Mouse (Mus musculus): ENCODE results near the gene Ap3m1. TPM values are rescaled to one million over a fixed set of nuclear protein-coding genes. Genes with fewer than 3 reads are reported as not detected.

Ap3m1 gene
- total and polyA plus RNA-seq, 3 experiments: 26.6 to 69.4 (median 51.6) TPM

DNA sequence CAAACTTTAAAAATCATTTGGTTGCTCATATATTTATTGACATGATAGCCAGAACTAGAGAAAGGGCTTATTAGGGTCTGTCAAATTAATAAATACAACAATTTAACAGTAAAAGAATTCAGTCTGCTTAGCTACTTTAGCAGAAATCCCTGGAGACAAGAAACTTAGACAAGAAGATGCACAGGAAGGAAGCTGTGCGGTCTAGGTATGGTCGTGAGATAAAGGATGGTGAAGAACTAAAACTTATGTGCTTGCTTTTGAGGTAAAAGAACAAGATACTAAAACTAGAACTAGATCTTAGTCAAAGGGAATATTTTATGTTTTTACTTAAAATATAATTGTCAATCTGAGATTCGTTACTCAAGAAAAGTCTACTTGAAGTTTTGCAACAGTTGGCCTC is 17.5 kb downstream of the Ap3m1 start:
- TF ChIP-seq EP300 (IDR thresholded peaks at IDR 0.05; ENCODE audit: insufficient read depth, low read depth, low read length) (no peak), CTCF (IDR thresholded peaks at IDR 0.05) (no peak), POLR2A (IDR thresholded peaks at IDR 0.05; ENCODE audit: insufficient read depth, low read depth, low read length) (no peak)
- Histone ChIP-seq H3K4me1 (ENCODE audit: control insufficient read depth, insufficient read depth, low read length) (peaks cover 4% of the 10 kb centered on the region), H3K79me2 (replicated peaks; ENCODE audit: control insufficient read depth, insufficient read depth, low read length) (no peaks in the 10 kb centered on the region), H3K36me3 (ENCODE audit: control insufficient read depth, insufficient read depth, low read length) (peaks cover 38% of the 10 kb centered on the region), H3K9ac (ENCODE audit: low read depth, low read length) (no peak overlapping the region), H3K27ac (no peak overlapping the region), H3K4me3 (no peak overlapping the region), H3K27me3 (ENCODE audit: control insufficient read depth, insufficient read depth, low read length) (no peaks in the 10 kb centered on the region)
- intact Hi-C loops (cut with DNase I): no loop called here
- 64% methylated on average over 3 of the region's 3 CpGs for WGBS
- no peak for DNase-seq

DNA sequence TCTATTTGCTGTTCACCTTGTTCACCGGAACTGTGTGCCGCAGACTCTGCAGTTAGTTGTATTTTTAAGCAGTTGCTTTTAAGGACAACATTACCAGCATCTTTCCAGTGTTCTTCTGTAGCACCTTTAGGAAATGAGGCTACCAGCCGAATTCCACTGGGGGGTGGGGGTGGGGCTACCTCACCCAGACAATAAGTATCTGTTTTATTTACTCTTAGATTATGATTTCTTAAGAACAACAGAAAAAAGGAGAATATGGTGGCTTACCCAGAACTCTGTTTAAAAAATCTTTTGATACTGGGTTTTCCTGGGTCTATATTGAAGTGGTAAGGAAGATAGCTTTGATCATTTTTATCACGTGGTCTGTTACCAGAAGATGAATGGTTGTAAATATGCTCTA is 18.0 kb downstream of the Ap3m1 start:
- TF ChIP-seq EP300 (IDR thresholded peaks at IDR 0.05; ENCODE audit: insufficient read depth, low read depth, low read length) (no peak), CTCF (IDR thresholded peaks at IDR 0.05) (no peak), POLR2A (IDR thresholded peaks at IDR 0.05; ENCODE audit: insufficient read depth, low read depth, low read length) (no peak)
- H3K79me2 ChIP-seq (replicated peaks; ENCODE audit: control insufficient read depth, insufficient read depth, low read length): no peaks in the 10 kb centered on the region
- intact Hi-C loops (cut with DNase I): no loop called here
- H3K27ac ChIP-seq: no peak overlapping the region
- DNase-seq: no peak
- H3K36me3 ChIP-seq (ENCODE audit: control insufficient read depth, insufficient read depth, low read length): peaks cover 33% of the 10 kb centered on the region
- 71% methylated on average over 4 of the region's 4 CpGs for WGBS
- no peak overlapping the region for H3K4me3 ChIP-seq
- no peak overlapping the region for H3K9ac ChIP-seq (ENCODE audit: low read depth, low read length)
- H3K27me3 ChIP-seq (ENCODE audit: control insufficient read depth, insufficient read depth, low read length): no peaks in the 10 kb centered on the region
- peaks cover 4% of the 10 kb centered on the region for H3K4me1 ChIP-seq (ENCODE audit: control insufficient read depth, insufficient read depth, low read length)

DNA sequence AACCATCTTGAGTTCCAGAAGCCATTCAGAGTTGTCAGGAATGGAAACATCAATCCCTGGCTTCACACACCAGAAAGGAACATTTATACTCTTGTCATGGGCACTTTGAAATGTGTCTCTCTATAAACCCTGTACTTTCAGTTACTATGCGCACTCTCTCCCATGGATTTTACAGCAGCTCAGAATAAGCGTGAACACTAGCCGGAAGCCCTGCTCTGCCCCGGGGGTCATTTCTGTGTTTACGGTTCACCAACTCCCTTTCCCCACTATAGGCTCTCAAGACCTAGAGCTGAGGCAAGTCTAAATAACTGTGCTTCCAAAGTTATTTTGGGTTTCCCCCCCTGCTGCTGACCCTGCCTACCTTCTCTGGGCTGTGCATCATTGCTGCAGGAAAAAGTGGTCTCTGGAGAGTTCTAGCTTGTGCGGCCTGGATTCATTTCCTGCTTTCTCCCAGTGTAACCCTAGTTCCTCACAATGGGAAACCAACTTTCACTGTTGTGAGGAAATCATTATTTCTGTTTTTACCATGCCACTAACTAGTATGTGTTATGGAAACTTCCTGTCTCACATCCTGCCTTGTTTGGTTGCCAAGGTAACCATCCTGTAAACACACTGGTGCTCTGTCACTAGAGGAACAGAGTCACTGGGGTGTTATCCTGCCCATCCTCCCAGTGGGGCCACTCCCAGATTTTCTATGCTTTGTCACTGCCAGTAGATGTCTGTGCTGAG is 20.4 kb downstream of the Ap3m1 start:
- WGBS: 49% methylated on average over 6 of the region's 6 CpGs
- peak; percentile 47 to 80 for DNase-seq
- Histone ChIP-seq H3K9ac (ENCODE audit: low read depth, low read length) (no peak overlapping the region), H3K79me2 (replicated peaks; ENCODE audit: control insufficient read depth, insufficient read depth, low read length) (no peaks in the 10 kb centered on the region), H3K27ac (peak overlapping the region; percentile 80), H3K4me3 (no peak overlapping the region), H3K36me3 (ENCODE audit: control insufficient read depth, insufficient read depth, low read length) (peaks cover 38% of the 10 kb centered on the region), H3K4me1 (ENCODE audit: control insufficient read depth, insufficient read depth, low read length) (peaks cover 4% of the 10 kb centered on the region), H3K27me3 (ENCODE audit: control insufficient read depth, insufficient read depth, low read length) (no peaks in the 10 kb centered on the region)
- intact Hi-C loops (cut with DNase I): loop anchor here (2.0 kb wide), 1 partner anchor 15 kb away; no protein-coding TSS in a partner anchor
- TF ChIP-seq CTCF (IDR thresholded peaks at IDR 0.05): 0 out of 2 replicates have a peak, but pooled peaks have one; percentile 17
- TF ChIP-seq EP300 (IDR thresholded peaks at IDR 0.05; ENCODE audit: insufficient read depth, low read depth, low read length): no peak
- TF ChIP-seq POLR2A (IDR thresholded peaks at IDR 0.05; ENCODE audit: insufficient read depth, low read depth, low read length): no peak; the same call in 1 of the 2 replicates

DNA sequence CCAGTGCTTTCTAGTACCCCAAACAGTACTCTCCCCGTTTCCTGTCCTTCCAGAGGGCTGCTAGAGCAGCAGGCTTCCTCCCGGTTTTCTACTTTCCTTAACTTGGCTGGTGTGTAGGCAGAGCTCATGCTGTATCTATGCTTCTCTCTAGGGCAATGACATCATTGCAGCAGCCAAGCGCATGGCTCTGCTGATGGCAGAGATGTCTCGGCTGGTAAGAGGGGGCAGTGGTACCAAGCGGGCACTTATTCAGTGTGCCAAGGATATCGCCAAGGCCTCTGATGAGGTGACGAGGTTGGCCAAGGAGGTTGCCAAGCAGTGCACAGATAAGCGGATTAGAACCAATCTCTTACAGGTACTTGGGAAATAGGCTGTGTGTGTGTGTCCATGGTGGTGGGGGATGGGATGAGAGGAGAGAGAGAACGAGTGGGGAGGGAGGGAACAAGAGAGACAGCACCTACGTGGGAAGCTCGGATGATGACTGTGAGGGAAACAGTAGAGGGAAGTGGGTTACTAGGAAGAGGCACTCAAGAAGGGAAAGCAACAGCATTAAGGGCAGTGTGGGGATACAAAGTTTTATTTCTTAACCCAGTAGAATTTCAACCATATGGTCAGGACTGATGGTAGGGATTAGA is 23.2 kb downstream of the Ap3m1 start:
- H3K27ac ChIP-seq: no peak overlapping the region
- H3K79me2 ChIP-seq (replicated peaks; ENCODE audit: control insufficient read depth, insufficient read depth, low read length): no peaks in the 10 kb centered on the region
- intact Hi-C loops (cut with DNase I): loop anchor here (10.0 kb wide), 1 partner anchor 224 kb away; no protein-coding TSS in a partner anchor
- no peaks in the 10 kb centered on the region for H3K27me3 ChIP-seq (ENCODE audit: control insufficient read depth, insufficient read depth, low read length)
- H3K4me1 ChIP-seq (ENCODE audit: control insufficient read depth, insufficient read depth, low read length): peaks cover 4% of the 10 kb centered on the region
- no peak overlapping the region for H3K4me3 ChIP-seq
- peaks cover 40% of the 10 kb centered on the region for H3K36me3 ChIP-seq (ENCODE audit: control insufficient read depth, insufficient read depth, low read length)
- no peak for DNase-seq
- WGBS: 60% methylated on average over 11 of the region's 11 CpGs
- no peak overlapping the region for H3K9ac ChIP-seq (ENCODE audit: low read depth, low read length)
- TF ChIP-seq POLR2A (IDR thresholded peaks at IDR 0.05; ENCODE audit: insufficient read depth, low read depth, low read length): no peak

DNA sequence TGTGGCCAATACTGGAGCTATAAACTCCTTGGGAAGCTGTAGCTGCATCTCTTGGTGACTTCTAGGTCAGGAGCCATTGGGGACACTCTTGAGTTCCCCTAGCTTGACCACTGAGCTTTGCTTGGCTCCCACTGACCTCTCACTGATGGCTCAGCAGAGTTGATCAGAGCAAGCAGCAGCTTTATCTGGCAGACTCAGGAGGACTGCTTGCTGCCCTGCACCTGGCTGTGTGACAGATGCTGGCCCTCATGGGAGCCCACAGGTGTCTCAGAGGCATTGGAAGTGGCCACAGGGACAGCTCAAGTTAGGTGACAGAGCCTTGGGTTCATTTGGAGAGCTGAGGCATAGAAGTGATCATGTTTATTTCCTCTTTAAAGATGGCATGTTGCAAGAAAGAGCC is 24.8 kb downstream of the Ap3m1 start:
- Histone ChIP-seq H3K79me2 (replicated peaks; ENCODE audit: control insufficient read depth, insufficient read depth, low read length) (no peaks in the 10 kb centered on the region; the same call in 1 of the 2 replicates), H3K4me1 (ENCODE audit: control insufficient read depth, insufficient read depth, low read length) (peaks cover 3% of the 10 kb centered on the region), H3K9ac (ENCODE audit: low read depth, low read length) (no peak overlapping the region), H3K4me3 (no peak overlapping the region), H3K27me3 (ENCODE audit: control insufficient read depth, insufficient read depth, low read length) (no peaks in the 10 kb centered on the region), H3K36me3 (ENCODE audit: control insufficient read depth, insufficient read depth, low read length) (peaks cover 26% of the 10 kb centered on the region), H3K27ac (no peak overlapping the region)
- DNase-seq: no peak
- intact Hi-C loops (cut with DNase I): loop anchor here (10.0 kb wide), 1 partner anchor 223 kb away; no protein-coding TSS in a partner anchor
- TF ChIP-seq EP300 (IDR thresholded peaks at IDR 0.05; ENCODE audit: insufficient read depth, low read depth, low read length): no peak
- TF ChIP-seq CTCF (IDR thresholded peaks at IDR 0.05): no peak
- TF ChIP-seq POLR2A (IDR thresholded peaks at IDR 0.05; ENCODE audit: insufficient read depth, low read depth, low read length): no peak

DNA sequence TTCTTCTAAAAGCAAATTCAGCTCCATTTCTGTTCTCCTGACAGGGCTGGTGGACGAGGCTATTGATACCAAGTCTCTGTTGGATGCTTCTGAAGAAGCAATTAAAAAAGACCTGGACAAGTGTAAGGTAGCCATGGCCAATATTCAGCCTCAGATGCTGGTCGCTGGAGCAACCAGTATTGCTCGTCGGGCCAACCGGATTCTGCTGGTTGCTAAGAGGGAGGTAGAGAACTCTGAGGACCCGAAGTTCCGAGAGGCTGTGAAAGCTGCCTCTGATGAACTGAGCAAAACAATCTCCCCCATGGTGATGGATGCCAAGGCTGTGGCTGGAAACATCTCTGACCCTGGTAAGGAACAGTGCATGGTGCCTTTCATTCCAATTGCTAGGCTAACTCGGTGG is 31.9 kb downstream of the Ap3m1 start:
- peaks cover 5% of the 10 kb centered on the region for H3K36me3 ChIP-seq (ENCODE audit: control insufficient read depth, insufficient read depth, low read length)
- no peak overlapping the region for H3K4me3 ChIP-seq
- intact Hi-C loops (cut with DNase I): loop anchor here (10.0 kb wide), 1 partner anchor 216 kb away; no protein-coding TSS in a partner anchor
- no peaks in the 10 kb centered on the region; the same call in 1 of the 2 replicates for H3K79me2 ChIP-seq (replicated peaks; ENCODE audit: control insufficient read depth, insufficient read depth, low read length)
- WGBS: 92% methylated on average over 8 of the region's 8 CpGs
- H3K27ac ChIP-seq: no peak overlapping the region
- H3K27me3 ChIP-seq (ENCODE audit: control insufficient read depth, insufficient read depth, low read length): no peaks in the 10 kb centered on the region
- DNase-seq: no peak
- TF ChIP-seq POLR2A (IDR thresholded peaks at IDR 0.05; ENCODE audit: insufficient read depth, low read depth, low read length) (no peak), EP300 (IDR thresholded peaks at IDR 0.05; ENCODE audit: insufficient read depth, low read depth, low read length) (no peak), CTCF (IDR thresholded peaks at IDR 0.05) (no peak)
- H3K4me1 ChIP-seq (ENCODE audit: control insufficient read depth, insufficient read depth, low read length): no peaks in the 10 kb centered on the region
- H3K9ac ChIP-seq (ENCODE audit: low read depth, low read length): no peak overlapping the region

Data from heart, adult 2 months (tissue).